Mouse (Mus musculus) embryo, embryonic 10 days (tissue): ENCODE measurements around the gene Prr15.
A peak's percentile ranks its signal among the peaks of the same experiment; 100 is the strongest.

ENCODE experiments used
- DNase-seq: peaks from one replicate; pipeline ENCODE4 v3.0.0-alpha.2; 2015; ENCODE audit warnings: low spot score

Gene Prr15

GRCm38 (mm10) chr6:54332203-54332602, 6.6 kb downstream of the Prr15 start:
- peak; percentile 37 for DNase-seq

GRCm38 (mm10) chr6:54333116-54333651, 7.5 kb downstream of the Prr15 start:
- no peak for DNase-seq

- DNase-seq: no peak
Measured at GRCm38 (mm10) chr6:54333652-54334396, 8.2 kb downstream of the Prr15 start.

- DNase-seq: no peak
Measured at GRCm38 (mm10) chr6:54337321-54337720, 11.7 kb downstream of the Prr15 start.

- DNase-seq: no peak
Measured at GRCm38 (mm10) chr6:54341133-54341532, 15.5 kb downstream of the Prr15 start.

- DNase-seq: no peak
Measured at GRCm38 (mm10) chr6:54342223-54342622, 16.6 kb downstream of the Prr15 start.

- no peak for DNase-seq
Measured at GRCm38 (mm10) chr6:54351860-54352259, 26.2 kb downstream of the Prr15 start.

GRCm38 (mm10) chr6:54352931-54353690, 27.5 kb downstream of the Prr15 start:
- DNase-seq: peak; percentile 35

- no peak for DNase-seq
Measured at GRCm38 (mm10) chr6:54353698-54354097, 28.1 kb downstream of the Prr15 start.

GRCm38 (mm10) chr6:54355626-54356025, 30.0 kb downstream of the Prr15 start:
- no peak for DNase-seq

- no peak for DNase-seq
Measured at GRCm38 (mm10) chr6:54362526-54363324, 37.1 kb downstream of the Prr15 start.

GRCm38 (mm10) chr6:54364406-54365136, 38.9 kb downstream of the Prr15 start:
- peak; percentile 27 for DNase-seq

- DNase-seq: no peak
Measured at GRCm38 (mm10) chr6:54366607-54367006, 41.0 kb downstream of the Prr15 start.

GRCm38 (mm10) chr6:54368071-54368470, 42.4 kb downstream of the Prr15 start:
- DNase-seq: peak; percentile 88

- peak; percentile 48 for DNase-seq
Measured at GRCm38 (mm10) chr6:54369913-54370542, 44.4 kb downstream of the Prr15 start.

GRCm38 (mm10) chr6:54371874-54372273, 46.2 kb downstream of the Prr15 start:
- no peak for DNase-seq

- no peak for DNase-seq
Measured at GRCm38 (mm10) chr6:54379356-54379755, 53.7 kb downstream of the Prr15 start.
